Mouse (Mus musculus): ENCODE results near the gene Spata20.

GRCm38 (mm10) chr11:94444829-94445228 is 41.1 kb downstream of the Spata20 start:
- TF ChIP-seq CTCF (conservative IDR thresholded peaks at IDR 0.05; ENCODE audit: low read length): no peak
- no peak for TF ChIP-seq POU5F1 (IDR thresholded peaks at IDR 0.05; ENCODE audit: borderline replicate concordance, low read length)
- TF ChIP-seq NANOG (IDR thresholded peaks at IDR 0.05; ENCODE audit: borderline replicate concordance, low read length): no peak

All from E14TG2a.4 (cell line).